Mouse (Mus musculus): ENCODE results near the gene Scap. TPM values are rescaled to one million over a fixed set of nuclear protein-coding genes. Genes with fewer than 3 reads are reported as not detected.

Scap gene
- polyA plus RNA-seq, 1 experiment from 2014 or later = 33.4 TPM

DNA sequence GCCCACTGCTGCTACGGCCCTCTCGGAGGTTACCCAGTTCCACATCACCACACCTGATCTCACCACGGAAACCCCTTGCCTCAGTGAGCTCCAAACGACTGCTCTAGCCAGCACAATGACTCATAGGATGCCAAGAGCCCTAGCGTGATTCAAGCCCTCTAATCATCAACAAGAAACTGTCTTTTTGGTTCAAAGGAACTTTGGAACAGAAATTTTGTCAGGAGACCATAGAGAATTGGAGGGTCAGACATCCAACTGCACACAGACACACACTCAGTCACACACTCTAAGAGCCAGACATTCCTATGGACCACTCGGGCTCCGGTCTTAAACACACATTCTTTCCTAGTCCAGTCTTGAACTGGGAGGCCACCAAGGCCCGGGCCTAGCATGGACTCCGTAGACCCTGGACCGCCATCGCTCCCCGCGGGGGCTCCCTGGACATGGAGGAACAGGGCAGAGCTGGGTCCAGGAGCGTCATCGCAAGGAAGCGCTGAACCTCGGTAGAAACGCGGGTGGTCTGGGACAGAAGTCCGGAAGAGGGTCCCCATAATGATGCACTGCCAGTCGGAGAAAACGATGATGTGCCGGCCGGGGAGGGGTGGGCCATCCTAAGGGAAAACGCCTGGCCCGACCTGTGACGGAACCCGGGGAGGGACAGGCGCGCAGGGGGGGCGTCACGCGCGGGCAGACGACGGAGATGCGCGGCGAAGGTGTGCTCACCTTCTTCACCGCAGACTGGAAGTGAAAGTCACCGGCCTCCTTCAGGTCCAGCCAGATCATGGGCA lies 74.4 kb downstream of the Scap start:
- Histone ChIP-seq H3K4me3 (replicated peaks; ENCODE audit: low read depth, low read length) (peak overlapping the region; percentile 90), H3K27me3 (ENCODE audit: insufficient read depth, low read length) (no peaks in the 10 kb centered on the region), H3K4me2 (ENCODE audit: low read length) (peak overlapping the region; percentile 85), H3K36me3 (ENCODE audit: insufficient read depth, low read length) (no peaks in the 10 kb centered on the region), H3K27ac (peak overlapping the region; percentile 81), H3K4me1 (replicated peaks; ENCODE audit: insufficient read depth, low read length) (peaks cover 8% of the 10 kb centered on the region), H3K9ac (ENCODE audit: low read depth, low read length) (peak overlapping the region; percentile 80), H3K9me3 (replicated peaks; ENCODE audit: low read length) (no peaks in the 10 kb centered on the region)
- 1% methylated on average over 41 of the region's 41 CpGs for WGBS
- 0 out of 2 replicates have a peak, but pooled peaks have one; percentile 22 for TF ChIP-seq CTCF (IDR thresholded peaks at IDR 0.05; ENCODE audit: low read depth)
- DNase-seq (ENCODE audit: low spot score) (peak; percentile 56), ATAC-seq (replicated peaks; ENCODE audit: low FRiP score, low read depth) (peak; percentile 71)

- 1% methylated on average over 38 of the region's 39 CpGs for WGBS
- peak within 1 kb of the TSS; percentile 90 for H3K4me3 ChIP-seq (replicated peaks; ENCODE audit: low read depth, low read length)
- ATAC-seq (replicated peaks; ENCODE audit: low FRiP score, low read depth) (peak; percentile 94), DNase-seq (ENCODE audit: low spot score) (peak; percentile 97)
- peak within 1 kb of the TSS; percentile 81 for H3K27ac ChIP-seq
- peak within 1 kb of the TSS; percentile 85 for H3K4me2 ChIP-seq (ENCODE audit: low read length)
- peaks cover 8% of the 10 kb centered on the region for H3K4me1 ChIP-seq (replicated peaks; ENCODE audit: insufficient read depth, low read length)
- peak within 1 kb of the TSS; percentile 80 for H3K9ac ChIP-seq (ENCODE audit: low read depth, low read length)
- H3K9me3 ChIP-seq (replicated peaks; ENCODE audit: low read length) = no peaks in the 10 kb centered on the region
- no peaks in the 10 kb centered on the region for H3K36me3 ChIP-seq (ENCODE audit: insufficient read depth, low read length)
- H3K27me3 ChIP-seq (ENCODE audit: insufficient read depth, low read length) = no peaks in the 10 kb centered on the region
- TF ChIP-seq CTCF (IDR thresholded peaks at IDR 0.05; ENCODE audit: low read depth) = no peak; the same call in 1 of the 2 replicates
Observed at GRCm38 (mm10) chr9:110408099-110408773, 75.1 kb downstream of the Scap start, which contains the start of gene Ptpn23. Gene Ptpn23, minus strand, starts transcription at chr9:110408213.

DNA sequence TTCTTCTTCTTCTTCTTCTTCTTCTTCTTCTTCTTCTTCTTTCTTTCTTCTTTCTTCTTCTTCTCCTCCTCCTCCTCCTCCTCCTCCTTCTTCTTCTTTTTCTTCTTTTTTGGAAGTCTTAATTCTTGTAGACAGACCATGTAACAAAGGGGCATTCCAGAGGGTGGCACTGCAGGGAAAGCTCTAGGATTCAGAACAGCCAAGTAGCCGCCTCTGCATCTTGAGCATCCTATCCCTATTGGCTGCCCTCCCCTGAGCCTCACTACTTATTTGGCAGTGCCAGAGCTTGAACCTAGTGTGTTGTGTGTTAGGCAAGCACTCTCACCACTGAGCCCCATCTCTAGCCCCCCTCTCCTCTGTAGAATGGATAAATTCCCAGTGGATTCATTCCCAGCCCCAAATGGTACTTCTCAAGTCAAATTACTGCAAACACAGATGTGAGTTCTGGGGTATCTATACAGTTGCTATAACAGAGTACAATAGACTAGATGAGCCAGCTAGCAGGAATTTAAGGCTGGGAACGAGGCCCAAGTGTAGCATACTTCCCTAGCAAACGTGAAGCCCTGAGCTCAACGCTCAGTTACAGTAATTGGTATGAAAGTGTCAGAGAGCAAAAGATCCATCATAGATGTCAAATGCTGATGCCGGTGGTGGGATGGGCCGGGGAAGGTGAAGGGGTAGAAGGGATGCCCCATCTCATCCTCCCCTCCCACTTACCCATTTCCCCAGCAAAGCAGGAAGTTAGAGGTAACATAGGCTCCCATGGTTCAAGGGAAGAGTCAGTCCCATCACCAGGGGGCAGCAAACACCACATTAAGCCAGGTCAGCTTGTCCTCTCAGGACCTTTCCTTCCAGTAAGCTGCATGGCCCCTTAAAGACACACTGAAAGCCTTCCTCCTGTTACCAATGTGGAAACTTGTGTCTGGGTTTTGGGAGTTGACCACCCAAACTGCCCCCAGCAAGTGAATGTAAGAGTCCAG lies 78.1 kb downstream of the Scap start:
- DNase-seq (ENCODE audit: low spot score) (peak; percentile 93), ATAC-seq (replicated peaks; ENCODE audit: low FRiP score, low read depth) (no peak)
- Histone ChIP-seq H3K36me3 (ENCODE audit: insufficient read depth, low read length) (no peaks in the 10 kb centered on the region), H3K4me3 (replicated peaks; ENCODE audit: low read depth, low read length) (no peak overlapping the region), H3K4me1 (replicated peaks; ENCODE audit: insufficient read depth, low read length) (peaks cover 8% of the 10 kb centered on the region), H3K4me2 (ENCODE audit: low read length) (no peak overlapping the region), H3K27ac (no peak overlapping the region), H3K9me3 (replicated peaks; ENCODE audit: low read length) (no peaks in the 10 kb centered on the region), H3K9ac (ENCODE audit: low read depth, low read length) (no peak overlapping the region), H3K27me3 (ENCODE audit: insufficient read depth, low read length) (no peaks in the 10 kb centered on the region)
- TF ChIP-seq CTCF (IDR thresholded peaks at IDR 0.05; ENCODE audit: low read depth) = peak; percentile 89
- whole genome bisulfite sequencing = 35% methylated on average over 6 of the region's 6 CpGs

- Histone ChIP-seq H3K9ac (ENCODE audit: low read depth, low read length) (no peak overlapping the region), H3K27me3 (ENCODE audit: insufficient read depth, low read length) (no peaks in the 10 kb centered on the region), H3K4me3 (replicated peaks; ENCODE audit: low read depth, low read length) (no peak overlapping the region), H3K9me3 (replicated peaks; ENCODE audit: low read length) (no peaks in the 10 kb centered on the region), H3K27ac (no peak overlapping the region), H3K4me2 (ENCODE audit: low read length) (no peak overlapping the region), H3K36me3 (ENCODE audit: insufficient read depth, low read length) (no peaks in the 10 kb centered on the region), H3K4me1 (replicated peaks; ENCODE audit: insufficient read depth, low read length) (no peaks in the 10 kb centered on the region)
- DNase-seq (ENCODE audit: low spot score) (no peak), ATAC-seq (replicated peaks; ENCODE audit: low FRiP score, low read depth) (no peak)
- 60% methylated on average over 7 of the region's 7 CpGs for WGBS
- no peak for TF ChIP-seq CTCF (IDR thresholded peaks at IDR 0.05; ENCODE audit: low read depth)
Observed at GRCm38 (mm10) chr9:110412926-110413325, 79.8 kb downstream of the Scap start.

DNA sequence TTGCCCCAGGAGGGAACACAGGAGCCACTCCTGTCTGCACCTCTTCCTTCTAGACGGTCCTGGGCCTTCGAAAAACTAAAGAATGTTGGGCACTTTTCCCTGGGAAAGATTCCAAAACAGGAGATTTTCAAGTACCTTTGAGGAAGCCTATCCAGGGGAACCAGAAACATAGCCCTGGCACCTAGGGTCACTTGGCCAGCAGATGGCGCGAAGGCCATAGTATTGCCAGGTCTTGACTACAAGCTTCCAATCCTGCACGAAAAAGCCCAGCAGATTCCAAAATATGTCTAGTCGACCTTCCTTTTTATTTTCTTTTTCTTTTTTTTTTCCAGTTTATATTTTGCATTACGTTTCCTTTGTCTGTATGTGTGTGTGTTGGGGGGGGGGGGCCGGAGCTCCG lies 80.7 kb downstream of the Scap start:
- no peaks in the 10 kb centered on the region for H3K36me3 ChIP-seq (ENCODE audit: insufficient read depth, low read length)
- H3K4me3 ChIP-seq (replicated peaks; ENCODE audit: low read depth, low read length) = no peak overlapping the region
- 48% methylated on average over 9 of the region's 9 CpGs for WGBS
- H3K9ac ChIP-seq (ENCODE audit: low read depth, low read length) = no peak overlapping the region
- H3K4me2 ChIP-seq (ENCODE audit: low read length) = no peak overlapping the region
- TF ChIP-seq CTCF (IDR thresholded peaks at IDR 0.05; ENCODE audit: low read depth) = peak; percentile 72
- H3K9me3 ChIP-seq (replicated peaks; ENCODE audit: low read length) = no peaks in the 10 kb centered on the region
- H3K27ac ChIP-seq = no peak overlapping the region
- ATAC-seq (replicated peaks; ENCODE audit: low FRiP score, low read depth) (no peak), DNase-seq (ENCODE audit: low spot score) (peak; percentile 69)
- H3K4me1 ChIP-seq (replicated peaks; ENCODE audit: insufficient read depth, low read length) = no peaks in the 10 kb centered on the region
- H3K27me3 ChIP-seq (ENCODE audit: insufficient read depth, low read length) = no peaks in the 10 kb centered on the region
